8 mouse cellular contexts compared by ENCODE assay signal in genomic region chr2:156143953-156144724, GRCm38 (mm10). TPM values are rescaled to one million over a fixed set of nuclear protein-coding genes. Genes with fewer than 3 reads are reported as not detected.
DNase-seq lines count a peak whose midpoint lies in the region; ATAC-seq and TF ChIP-seq lines count a peak whose summit lies in the region.

Romo1 (plus strand) TSS chr2:156144039.
Nfs1 (minus strand) TSS chr2:156144186.

- H3K4me3 ChIP-seq in forebrain, embryonic 15.5 days: peak within 1 kb of the TSS; percentile 86
- H3K4me3 ChIP-seq in lung, adult 2 months (replicated peaks; ENCODE audit: extremely low read depth, low read depth, low read length): peak within 1 kb of the TSS; percentile 79

- peaks cover 30% of the 10 kb centered on the region for H3K36me3 ChIP-seq in forebrain, embryonic 15.5 days

- peaks cover 21% of the 10 kb centered on the region for H3K4me1 ChIP-seq in forebrain, embryonic 15.5 days
- H3K4me1 ChIP-seq in lung, adult 2 months (ENCODE audit: control insufficient read depth, insufficient read depth, low read length): peaks cover 7% of the 10 kb centered on the region

- H3K9ac ChIP-seq in forebrain, embryonic 15.5 days (replicated peaks): peak within 1 kb of the TSS; percentile 79

- DNase-seq in ES-CJ7 (ENCODE audit: low read depth, low spot score): peak; percentile 95
- DNase-seq in cerebellum, adult 11 months: peak; percentile 81
- peak; percentile 83 for DNase-seq in heart, postnatal 25 days (ENCODE audit: low spot score)
- DNase-seq in layer of hippocampus, adult 18-20 months (ENCODE audit: low spot score in 2 of 2): peak; percentile 93 to 95
- peak; percentile 90 for DNase-seq in lung, adult 2 months
- peak; percentile 91 to 93 for DNase-seq in thymus, adult 18-20 months

- no peaks in the 10 kb centered on the region for H3K27me3 ChIP-seq in forebrain, embryonic 15.5 days

- peak; percentile 99 for ATAC-seq in forebrain, embryonic 15.5 days (replicated peaks)
- peak; percentile 91 for ATAC-seq in neutrophil, adult 5-6 weeks (ENCODE audit: extremely low read depth, insufficient number of reproducible peaks, low FRiP score, poor library complexity, severe bottlenecking)

- peak within 1 kb of the TSS; percentile 71 for H3K4me2 ChIP-seq in forebrain, embryonic 15.5 days (replicated peaks)

- H3K9me3 ChIP-seq in forebrain, embryonic 15.5 days: no peaks in the 10 kb centered on the region

- under 1% methylated on average over 68 of the region's 70 CpGs for WGBS in forebrain, embryonic 15.5 days
- 0% methylated on average over 70 of the region's 70 CpGs for WGBS in lung, adult 2 months

- 0 out of 2 replicates have a peak, but pooled peaks have one; percentile 4 for TF ChIP-seq CTCF in lung, adult 2 months (IDR thresholded peaks at IDR 0.05; ENCODE audit: insufficient read depth, low read length)

- intact Hi-C loops in heart, postnatal 25 days (cut with DNase I): loop anchor here (5.0 kb wide), 2 partner anchors 33 to 182 kb away; no protein-coding TSS in a partner anchor

- H3K27ac ChIP-seq in forebrain, embryonic 15.5 days (replicated peaks): peak within 1 kb of the TSS; percentile 94

- TF ChIP-seq POLR2A in lung, adult 2 months (IDR thresholded peaks at IDR 0.05; ENCODE audit: borderline replicate concordance, extremely low read depth, low read depth, low read length): peak; percentile 86

RNA-seq across cellular contexts. Expression of gene Romo1, which starts in this region (rescaled TPM):
- 363 and 422 TPM in 2 replicates for polyA plus RNA-seq in forebrain, embryonic 15.5 days (2015; fragmentation: Nextera tagmentation; extraction: Ambion mirVana)
- 100 to 1,000 TPM; 324 to 347 TPM for total RNA-seq in heart, postnatal 25 days (2021)
- total RNA-seq in layer of hippocampus, adult 18-20 months (2021): 100 to 1,000 TPM; 156 to 158 TPM
- 203 and 218 TPM in 2 replicates for polyA plus RNA-seq in lung, adult 2 months (2012; rRNA removed)
- 5.5 and 13.5 TPM in 2 replicates for total RNA-seq in neutrophil, adult 5-6 weeks (2017)

RNA-seq across cellular contexts. Expression of gene Nfs1, which starts in this region (rescaled TPM):
- polyA plus RNA-seq in forebrain, embryonic 15.5 days (2015; fragmentation: Nextera tagmentation; extraction: Ambion mirVana): 40.7 TPM in 2 replicates
- total RNA-seq in heart, postnatal 25 days (2021): 10 to 100 TPM; 81.0 to 81.3 TPM
- 10 to 100 TPM; 43.6 to 44.3 TPM for total RNA-seq in layer of hippocampus, adult 18-20 months (2021)
- 40.6 and 42.8 TPM in 2 replicates for polyA plus RNA-seq in lung, adult 2 months (2012; rRNA removed)
- total RNA-seq in neutrophil, adult 5-6 weeks (2017): 22.2 and 26.5 TPM in 2 replicates

Comparison
In these comparisons a context has a peak if more than half of its experiments do, and no peak if none do; other contexts are left out.
1. Peak in every context shown above with its lines: DNase-seq, ATAC-seq, H3K4me3 ChIP-seq and H3K27ac ChIP-seq.
2. RNA of gene Romo1 (total RNA-seq): 324 to 347 TPM in heart, postnatal 25 days and 156 to 158 TPM in layer of hippocampus, adult 18-20 months; 5.5 to 13.5 TPM in neutrophil, adult 5-6 weeks; every median in the first group is over 10 times any median in the second.